Mouse (Mus musculus) urinary bladder, postnatal 10 days (tissue): Measurements from ENCODE around the gene Hbb-bt.
"Not testable (repeated sequence)": the region's sequence is repeated elsewhere in the genome, so short reads cannot be mapped to it uniquely, and the experiment has no call there.

Source experiments
- DNase-seq: peaks from one replicate; pipeline ENCODE4 v3.0.0; 2022; ENCODE audit warnings: low spot score

Gene Hbb-bt

DNA sequence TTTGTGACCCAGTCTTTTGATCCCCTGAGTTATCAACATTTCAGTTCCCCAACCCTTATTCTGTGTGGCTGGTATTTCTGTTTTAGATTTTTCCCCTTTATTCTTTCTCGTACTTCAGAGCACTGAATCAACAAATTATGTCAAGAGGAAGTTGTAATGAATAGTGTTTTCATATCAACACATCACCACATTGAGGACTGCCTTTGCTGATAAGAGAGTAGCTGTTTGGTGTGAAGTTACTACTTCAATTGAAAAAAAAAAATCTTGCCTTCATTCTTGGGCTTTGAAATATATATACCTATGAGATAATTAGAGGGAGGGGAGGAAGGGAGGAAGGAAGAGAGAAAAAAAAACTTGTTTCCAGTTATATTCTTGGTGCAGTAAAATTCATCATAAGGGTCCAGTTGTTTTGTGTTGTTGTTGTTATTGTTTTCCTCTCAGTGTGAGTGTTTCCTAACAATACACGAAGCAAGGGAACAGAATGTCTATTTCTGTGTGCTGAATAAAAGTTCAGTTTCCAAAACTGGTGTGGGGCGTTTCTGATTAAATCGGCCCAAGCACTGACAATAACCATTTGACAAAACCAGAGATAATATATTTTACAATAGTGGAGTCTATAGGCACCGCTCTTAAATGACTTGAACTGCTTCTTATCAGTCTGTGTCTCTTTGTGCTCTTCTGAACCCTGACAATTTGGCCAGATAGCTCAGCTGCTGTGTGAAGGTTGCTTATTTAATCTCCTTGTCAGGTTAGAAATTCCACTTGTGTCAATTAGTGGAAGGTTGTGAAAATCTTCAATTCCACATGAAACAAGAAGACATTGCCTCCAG, 4.6 kb downstream of the Hbb-bt start:
- no peak for DNase-seq

DNA sequence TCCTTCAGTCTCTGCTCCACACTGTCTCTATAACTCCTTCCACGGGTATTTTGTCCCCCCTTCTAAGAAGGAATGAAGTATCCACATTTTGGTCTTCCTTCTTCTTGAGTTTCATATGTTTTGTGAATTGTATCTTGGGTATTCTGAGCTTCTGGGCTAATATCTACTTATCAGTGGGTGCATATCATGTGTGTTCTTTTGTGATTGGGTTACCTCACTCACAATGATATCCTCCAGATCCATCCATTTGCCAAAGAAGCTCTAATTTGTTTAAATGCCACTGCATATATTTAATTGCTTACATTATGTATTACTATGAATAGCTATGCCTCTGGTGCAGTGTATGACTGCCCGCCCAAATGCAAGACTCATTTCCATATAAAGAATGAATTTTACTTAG, 5.7 kb downstream of the Hbb-bt start:
- DNase-seq, result not testable (repeated sequence)

DNA sequence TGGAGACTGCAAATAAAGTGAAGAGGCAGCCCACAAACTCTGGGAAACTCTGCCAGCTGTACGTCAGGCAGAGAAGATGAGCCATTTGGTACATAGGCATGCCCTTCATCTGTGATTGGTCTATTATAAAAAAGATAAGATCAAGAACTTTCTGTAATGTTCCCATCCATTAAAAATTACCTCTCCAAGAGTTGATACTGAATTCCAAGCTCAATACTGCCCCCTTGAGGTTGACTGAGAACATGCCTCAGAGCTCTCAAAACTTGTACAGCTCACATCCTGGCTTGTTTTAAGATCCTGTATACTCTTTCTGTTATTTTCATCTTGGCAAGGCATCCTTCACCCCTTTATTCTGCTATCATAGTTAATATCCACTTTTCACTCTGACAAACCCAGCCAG, 6.9 kb downstream of the Hbb-bt start:
- no peak for DNase-seq

DNA sequence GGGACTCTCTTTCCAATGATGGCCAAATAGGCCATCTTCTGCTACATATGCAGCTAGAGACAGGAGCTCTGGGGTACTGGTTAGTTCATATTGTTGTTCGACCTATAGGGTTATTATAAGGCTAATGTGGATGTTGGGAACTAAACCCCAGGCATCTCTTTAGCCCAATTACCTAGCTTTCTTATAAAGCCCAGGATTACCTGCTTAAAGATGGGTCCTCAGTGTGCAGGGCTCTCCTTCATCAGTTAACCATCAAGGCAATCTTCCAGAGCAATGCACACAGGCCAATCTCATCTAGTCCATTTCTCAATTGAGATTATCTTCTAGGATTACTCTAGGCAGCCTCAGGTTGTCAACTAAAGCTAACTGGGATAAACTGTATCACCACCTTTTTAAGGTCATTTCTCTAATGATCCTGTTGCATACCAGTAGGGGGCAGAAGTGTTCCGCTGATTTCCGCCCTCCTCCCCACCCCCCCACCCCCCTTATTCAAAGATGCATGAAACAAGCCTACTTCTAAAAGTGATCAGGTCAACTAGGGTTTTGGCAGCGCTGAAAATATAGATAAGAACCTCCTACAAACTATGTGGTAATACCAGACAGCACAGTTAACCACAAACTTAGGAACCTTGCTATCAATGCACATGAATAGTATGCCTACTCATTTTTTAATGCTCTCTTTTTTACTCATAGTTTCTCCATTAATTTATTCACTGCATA, 21.0 kb downstream of the Hbb-bt start:
- DNase-seq, result no peak

DNA sequence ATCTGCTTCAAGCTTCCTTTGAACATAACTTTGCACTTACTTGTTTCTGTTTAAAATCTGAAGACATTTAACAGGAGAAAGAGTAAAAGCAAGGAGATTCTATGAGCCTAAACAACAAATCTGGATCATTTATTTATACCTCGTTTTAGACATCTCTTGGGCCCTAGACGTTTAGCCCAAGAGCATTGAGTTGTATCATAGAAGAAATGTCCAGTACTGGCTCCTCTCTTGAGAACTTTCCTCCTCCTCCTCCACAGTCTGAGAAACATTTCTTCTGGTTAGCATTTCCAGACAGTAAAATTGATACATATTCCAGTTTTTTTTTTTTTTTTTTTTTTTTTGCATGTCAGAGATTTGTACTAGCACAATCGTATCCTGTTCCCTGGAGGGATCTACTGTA, 22.1 kb downstream of the Hbb-bt start, which contains the start of gene Olfr67:
Gene Olfr67 (minus strand): TSS at position 101 of the 400 bp plus-strand sequence.
- no peak for DNase-seq

DNA sequence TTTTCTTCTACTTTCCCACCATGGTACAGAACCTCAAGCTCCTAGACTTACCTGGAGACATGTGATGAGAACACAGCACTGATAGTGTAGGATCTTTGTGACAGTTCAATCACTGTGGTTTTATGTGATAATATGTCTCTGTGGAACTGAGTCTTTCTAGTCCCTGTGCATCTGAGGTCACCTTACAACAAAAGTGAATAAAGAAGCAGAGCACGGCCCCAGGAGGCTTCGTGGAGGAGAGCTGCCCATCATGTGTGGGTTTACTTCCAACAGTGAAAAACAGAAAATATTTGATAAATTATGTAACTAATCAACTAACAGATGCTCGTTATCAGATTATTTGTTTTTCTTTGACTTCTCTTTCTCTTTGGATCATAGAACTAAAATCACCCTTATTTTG, 34.2 kb downstream of the Hbb-bt start, which contains the start of gene Olfr68:
Gene Olfr68 (minus strand): TSS at position 101 of the 400 bp plus-strand sequence.
- no peak for DNase-seq

DNA sequence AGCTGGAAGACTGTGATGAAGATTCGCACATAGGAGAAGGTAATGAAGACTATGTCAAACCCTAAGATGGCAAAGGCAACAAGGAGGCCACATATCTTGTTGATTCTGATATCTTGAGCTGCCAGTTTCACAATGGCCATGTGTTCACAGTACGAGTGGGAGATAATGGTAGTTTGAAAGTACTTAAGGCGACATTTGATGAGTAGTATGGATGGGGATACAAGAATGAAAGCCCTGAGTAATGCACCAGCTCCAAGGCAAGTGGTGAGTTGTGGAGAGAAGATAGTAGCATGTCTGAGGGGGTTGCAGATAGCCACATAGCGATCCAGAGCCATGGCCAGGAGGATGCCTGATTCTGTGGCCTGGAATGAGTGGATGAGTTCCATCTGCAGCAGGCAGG, 36.1 kb downstream of the Hbb-bt start:
- not testable (repeated sequence) for DNase-seq

DNA sequence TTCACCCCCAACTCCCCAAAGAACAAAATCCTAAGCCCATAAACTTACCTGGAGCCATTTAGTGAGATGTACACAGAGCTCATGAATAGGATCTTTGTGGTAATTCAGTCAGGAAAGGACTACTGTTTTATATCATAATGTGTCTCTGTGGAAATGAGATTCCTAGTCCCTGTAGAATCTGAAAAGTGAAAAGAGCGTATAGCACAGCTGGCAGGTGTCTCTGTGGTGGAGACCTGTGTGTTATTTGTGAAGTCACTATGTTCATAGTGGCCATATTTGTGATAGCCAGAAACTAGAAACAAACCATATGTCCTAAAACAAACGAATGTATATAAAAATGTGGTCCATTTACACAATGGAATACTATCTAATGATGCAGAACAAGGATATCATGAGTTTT, 42.3 kb downstream of the Hbb-bt start, which contains the start of gene Olfr69:
Gene Olfr69 (minus strand): TSS at position 101 of the 400 bp plus-strand sequence.
- DNase-seq, result no peak

DNA sequence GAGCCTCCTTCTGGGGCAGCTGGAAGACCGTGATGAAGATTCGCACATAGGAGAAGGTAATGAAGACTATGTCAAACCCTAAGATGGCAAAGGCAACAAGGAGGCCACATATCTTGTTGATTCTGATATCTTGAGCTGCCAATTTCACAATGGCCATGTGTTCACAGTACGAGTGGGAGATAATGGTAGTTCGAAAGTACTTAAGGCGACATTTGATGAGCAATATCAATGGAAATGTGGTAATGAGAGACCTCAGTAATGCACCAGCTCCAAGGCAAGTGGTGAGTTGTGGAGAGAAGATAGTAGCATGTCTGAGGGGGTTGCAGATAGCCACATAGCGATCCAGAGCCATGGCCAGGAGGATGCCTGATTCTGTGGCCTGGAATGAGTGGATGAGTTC, 46.1 kb downstream of the Hbb-bt start:
- DNase-seq, result not testable (repeated sequence)
